Mouse (Mus musculus): Measurements from ENCODE around the gene Ccl28. TPM values are rescaled to one million over a fixed set of nuclear protein-coding genes. Genes with fewer than 3 reads are reported as not detected.
A peak's percentile ranks its signal among the peaks of the same experiment; 100 is the strongest.
"Not testable (repeated sequence)": the region's sequence is repeated elsewhere in the genome, so short reads cannot be mapped to it uniquely, and the experiment has no call there.

The Ccl28 gene
- polyA plus RNA-seq, 1 experiment from 2014 or later = 0.20 TPM

DNA sequence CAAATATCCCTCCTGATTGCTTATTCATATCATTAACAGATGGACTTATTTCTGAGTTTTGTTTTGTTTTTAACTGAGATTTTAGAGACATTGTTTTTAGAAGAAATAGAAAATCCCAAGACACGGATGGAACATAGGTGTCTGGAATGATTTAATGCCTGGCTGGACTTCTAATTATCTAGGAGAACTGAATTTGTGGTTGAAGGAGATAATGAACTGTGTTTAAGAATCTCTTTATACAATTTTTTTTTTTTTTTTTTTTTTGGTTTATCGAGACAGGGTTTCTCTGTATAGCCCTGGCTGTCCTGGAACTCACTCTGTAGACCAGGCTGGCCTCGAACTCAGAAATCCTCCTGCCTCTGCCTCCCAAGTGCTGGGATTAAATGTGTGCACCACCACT is 68.3 kb downstream of the Ccl28 start:
- not testable (repeated sequence) for H3K9me3 ChIP-seq (replicated peaks; ENCODE audit: control insufficient read depth, low read length, poor library complexity, severe bottlenecking); H3K27ac ChIP-seq (ENCODE audit: low read length); ATAC-seq; H3K36me3 ChIP-seq (ENCODE audit: control insufficient read depth, insufficient read depth, low read length); H3K27me3 ChIP-seq (ENCODE audit: control insufficient read depth, insufficient read depth, low read depth, low read length); H3K9ac ChIP-seq (ENCODE audit: low read depth, low read length)
- Histone ChIP-seq H3K4me2 (ENCODE audit: low read length) (peak overlapping the region; percentile 81), H3K4me1 (ENCODE audit: control insufficient read depth, insufficient read depth, low read length) (peaks cover 57% of the 10 kb centered on the region), H3K4me3 (ENCODE audit: low read depth, low read length) (peak overlapping the region; percentile 94)
- 63% methylated on average over 3 of the region's 3 CpGs for WGBS

- Histone ChIP-seq H3K27me3 (ENCODE audit: control insufficient read depth, insufficient read depth, low read depth, low read length) (no peaks in the 10 kb centered on the region), H3K27ac (ENCODE audit: low read length) (no peak overlapping the region), H3K4me3 (ENCODE audit: low read depth, low read length) (no peak overlapping the region), H3K4me2 (ENCODE audit: low read length) (peak overlapping the region; percentile 39), H3K36me3 (ENCODE audit: control insufficient read depth, insufficient read depth, low read length) (peaks cover 10% of the 10 kb centered on the region), H3K9me3 (replicated peaks; ENCODE audit: control insufficient read depth, low read length, poor library complexity, severe bottlenecking) (no peaks in the 10 kb centered on the region), H3K9ac (ENCODE audit: low read depth, low read length) (no peak overlapping the region), H3K4me1 (ENCODE audit: control insufficient read depth, insufficient read depth, low read length) (peaks cover 53% of the 10 kb centered on the region)
- ATAC-seq = no peak
- 62% methylated on average over 4 of the region's 4 CpGs for WGBS
These were observed 72.1 kb downstream of the Ccl28 start for GRCm38 (mm10) chr13:119695676-119696075.

- Histone ChIP-seq H3K27ac (ENCODE audit: low read length) (no peak overlapping the region), H3K9ac (ENCODE audit: low read depth, low read length) (no peak overlapping the region), H3K4me3 (ENCODE audit: low read depth, low read length) (no peak overlapping the region), H3K27me3 (ENCODE audit: control insufficient read depth, insufficient read depth, low read depth, low read length) (no peaks in the 10 kb centered on the region), H3K4me2 (ENCODE audit: low read length) (0 out of 2 replicates have a peak overlapping the region, but pooled peaks have one; percentile 17), H3K9me3 (replicated peaks; ENCODE audit: control insufficient read depth, low read length, poor library complexity, severe bottlenecking) (no peaks in the 10 kb centered on the region), H3K36me3 (ENCODE audit: control insufficient read depth, insufficient read depth, low read length) (peaks cover 14% of the 10 kb centered on the region), H3K4me1 (ENCODE audit: control insufficient read depth, insufficient read depth, low read length) (peaks cover 49% of the 10 kb centered on the region)
- ATAC-seq = no peak
- WGBS = 68% methylated on average over 1 of the region's 1 CpGs
These were observed 72.9 kb downstream of the Ccl28 start for GRCm38 (mm10) chr13:119696496-119696895.

DNA sequence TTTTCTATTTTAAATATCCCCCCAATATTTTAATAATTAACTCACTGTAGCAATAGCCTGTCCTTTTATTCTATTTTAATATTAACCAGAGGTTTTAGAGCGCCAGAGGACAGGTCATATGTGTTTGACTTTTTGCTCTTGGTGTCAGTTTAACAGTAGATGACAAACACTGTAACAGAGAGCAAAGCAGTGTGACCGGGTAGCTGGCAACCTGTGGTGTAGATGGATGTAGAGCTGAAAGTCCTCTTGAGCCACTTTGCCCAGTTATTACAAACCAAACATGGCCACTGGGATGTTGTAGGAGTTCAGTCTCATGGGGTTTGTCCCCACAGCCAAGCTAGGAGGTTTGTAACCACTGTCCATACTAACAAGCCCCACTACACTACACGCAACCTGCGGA is 74.8 kb downstream of the Ccl28 start:
- Histone ChIP-seq H3K27me3 (ENCODE audit: control insufficient read depth, insufficient read depth, low read depth, low read length) (no peaks in the 10 kb centered on the region), H3K36me3 (ENCODE audit: control insufficient read depth, insufficient read depth, low read length) (peaks cover 26% of the 10 kb centered on the region), H3K9ac (ENCODE audit: low read depth, low read length) (no peak overlapping the region), H3K4me1 (ENCODE audit: control insufficient read depth, insufficient read depth, low read length) (peaks cover 37% of the 10 kb centered on the region), H3K4me3 (ENCODE audit: low read depth, low read length) (no peak overlapping the region), H3K27ac (ENCODE audit: low read length) (no peak overlapping the region), H3K9me3 (replicated peaks; ENCODE audit: control insufficient read depth, low read length, poor library complexity, severe bottlenecking) (no peaks in the 10 kb centered on the region), H3K4me2 (ENCODE audit: low read length) (no peak overlapping the region)
- no peak for ATAC-seq
- 88% methylated on average over 4 of the region's 4 CpGs for whole genome bisulfite sequencing

Other genes with a start within 250 kb of the Ccl28 start
- 167 and 178 TPM in 2 replicates for gene Paip1, start 195.2 kb upstream of the Ccl28 start, polyA plus RNA-seq (2015; fragmentation: Nextera tagmentation; extraction: Ambion mirVana)
- 90.0 and 101 TPM in 2 replicates for gene 4833420G17Rik, start 161.1 kb upstream of the Ccl28 start, polyA plus RNA-seq (2015; fragmentation: Nextera tagmentation; extraction: Ambion mirVana)
- gene Tmem267, start 135.8 kb upstream of the Ccl28 start, polyA plus RNA-seq (2015; fragmentation: Nextera tagmentation; extraction: Ambion mirVana) = 2.9 and 4.9 TPM in 2 replicates
- gene 3110070M22Rik, start 135.4 kb upstream of the Ccl28 start, polyA plus RNA-seq (2015; fragmentation: Nextera tagmentation; extraction: Ambion mirVana) = 1.3 and 1.9 TPM in 2 replicates
- gene Hmgcs1, start 66.6 kb downstream of the Ccl28 start, polyA plus RNA-seq (2015; fragmentation: Nextera tagmentation; extraction: Ambion mirVana) = 635 and 644 TPM in 2 replicates
- 5.5 and 7.0 TPM in 2 replicates for gene Nim1k, start 132.1 kb downstream of the Ccl28 start, polyA plus RNA-seq (2015; fragmentation: Nextera tagmentation; extraction: Ambion mirVana)
- gene Zfp131, start 167.1 kb downstream of the Ccl28 start, polyA plus RNA-seq (2015; fragmentation: Nextera tagmentation; extraction: Ambion mirVana) = 27.4 and 30.8 TPM in 2 replicates
- gene AF067063, start 206.4 kb downstream of the Ccl28 start, polyA plus RNA-seq (2015; fragmentation: Nextera tagmentation; extraction: Ambion mirVana) = not detected in 2 replicates
- gene D13Ertd608e, start 212.2 kb downstream of the Ccl28 start, polyA plus RNA-seq (2015; fragmentation: Nextera tagmentation; extraction: Ambion mirVana) = not detected in 2 replicates